In genomic region chr17:15182105-15182504, GRCm38 (mm10) we compare ENCODE assay signal across 17 mouse cellular contexts.
DNase-seq lines count a peak whose midpoint lies in the region; ATAC-seq lines count a peak whose summit lies in the region.
"Had no signal": no experiment of that assay in that cellular context is flagged by ENCODE, and none has a peak within 500 bp of the region (broad histone marks: within the 10 kb centered on the region; RNA-seq: fewer than 3 reads in every experiment).

No protein-coding gene starts in this region.

- no peak overlapping the region for H3K4me3 ChIP-seq in hindbrain, embryonic 11.5 days (ENCODE audit: low read depth, low read length)
- H3K4me3 ChIP-seq in hindbrain, embryonic 10.5 days = no peak overlapping the region
- H3K4me3 ChIP-seq in forebrain, embryonic 15.5 days = no peak overlapping the region
- H3K4me3 ChIP-seq in midbrain, embryonic 11.5 days (ENCODE audit: low read depth, low read length) = no peak overlapping the region
- H3K4me3 ChIP-seq: liver, embryonic 12.5 days had no signal

- H3K9me3 ChIP-seq in hindbrain, embryonic 11.5 days (ENCODE audit: control insufficient read depth, low read length) = no peaks in the 10 kb centered on the region
- no peaks in the 10 kb centered on the region for H3K9me3 ChIP-seq in hindbrain, embryonic 10.5 days
- no peaks in the 10 kb centered on the region for H3K9me3 ChIP-seq in forebrain, embryonic 15.5 days
- no peaks in the 10 kb centered on the region for H3K9me3 ChIP-seq in midbrain, embryonic 11.5 days (ENCODE audit: control insufficient read depth, low read length)
- H3K9me3 ChIP-seq: liver, embryonic 12.5 days had no signal

- H3K4me1 ChIP-seq in hindbrain, embryonic 11.5 days (replicated peaks; ENCODE audit: control insufficient read depth, insufficient read depth, low read length) = peaks cover 8% of the 10 kb centered on the region
- peaks cover 62% of the 10 kb centered on the region for H3K4me1 ChIP-seq in hindbrain, embryonic 10.5 days (replicated peaks)
- peaks cover 15% of the 10 kb centered on the region for H3K4me1 ChIP-seq in forebrain, embryonic 15.5 days
- H3K4me1 ChIP-seq in midbrain, embryonic 11.5 days (ENCODE audit: control insufficient read depth, insufficient read depth, low read length) = peaks cover 25% of the 10 kb centered on the region
- H3K4me1 ChIP-seq: liver, embryonic 12.5 days had no signal

- WGBS in hindbrain, embryonic 11.5 days = 18% methylated on average over 4 of the region's 4 CpGs
- 27% methylated on average over 4 of the region's 4 CpGs for WGBS in hindbrain, embryonic 10.5 days
- WGBS in forebrain, embryonic 15.5 days = 17% methylated on average over 4 of the region's 4 CpGs
- WGBS in midbrain, embryonic 11.5 days = 27% methylated on average over 4 of the region's 4 CpGs

- peak; percentile 38; the same call in 1 of the 2 replicates for ATAC-seq in hindbrain, embryonic 11.5 days (ENCODE audit: low FRiP score)
- ATAC-seq in forebrain, embryonic 15.5 days (replicated peaks) = peak; percentile 69
- 0 out of 2 replicates have a peak, but pooled peaks have one; percentile 36 for ATAC-seq in midbrain, embryonic 11.5 days (ENCODE audit: low FRiP score)
- ATAC-seq: liver, embryonic 12.5 days had no signal

- no peak overlapping the region for H3K27ac ChIP-seq in hindbrain, embryonic 11.5 days (ENCODE audit: low read depth, low read length)
- no peak overlapping the region for H3K27ac ChIP-seq in hindbrain, embryonic 10.5 days
- no peak overlapping the region for H3K27ac ChIP-seq in forebrain, embryonic 15.5 days (replicated peaks)
- H3K27ac ChIP-seq in midbrain, embryonic 11.5 days (ENCODE audit: low read depth, low read length) = no peak overlapping the region
- H3K27ac ChIP-seq: liver, embryonic 12.5 days had no signal

- H3K9ac ChIP-seq in hindbrain, embryonic 11.5 days (ENCODE audit: low read depth, low read length) = no peak overlapping the region
- no peak overlapping the region for H3K9ac ChIP-seq in forebrain, embryonic 15.5 days (replicated peaks)
- H3K9ac ChIP-seq in midbrain, embryonic 11.5 days (ENCODE audit: low read length) = no peak overlapping the region
- H3K9ac ChIP-seq: liver, embryonic 12.5 days had no signal

- H3K4me2 ChIP-seq in hindbrain, embryonic 11.5 days (replicated peaks; ENCODE audit: low read depth, low read length) = no peak overlapping the region
- no peak overlapping the region for H3K4me2 ChIP-seq in forebrain, embryonic 15.5 days (replicated peaks)
- no peak overlapping the region for H3K4me2 ChIP-seq in midbrain, embryonic 11.5 days
- H3K4me2 ChIP-seq: heart, embryonic 11.5 days; liver, embryonic 12.5 days had no signal

- DNase-seq in hindbrain, embryonic 11.5 days (ENCODE audit: low spot score) = peak; percentile 52
- DNase-seq in hindbrain, embryonic 10.5 days (ENCODE audit: low spot score) = no peak
- DNase-seq in midbrain, embryonic 11.5 days (ENCODE audit: low spot score, missing footprints) = no peak
- DNase-seq in telencephalon, adult 2 months (ENCODE audit: low read depth, low spot score) = peak; percentile 19
- DNase-seq in ovary, postnatal 36 days (ENCODE audit: low spot score) = no peak
- DNase-seq in adrenal gland, postnatal 25 days = no peak
- DNase-seq in Muller cell, postnatal 12 days (ENCODE audit: inconsistent ontology term) = no peak
- DNase-seq: cerebellum, adult 8-10 months; gastrocnemius, postnatal 36 days; heart, postnatal 4 days; kidney, adult 11 months; kidney, postnatal 25 days; left cerebral cortex, postnatal 4 days; thymus, postnatal 14 days had no signal

- H3K36me3 ChIP-seq in hindbrain, embryonic 11.5 days (ENCODE audit: control insufficient read depth, insufficient read depth, low read length) = no peaks in the 10 kb centered on the region
- H3K36me3 ChIP-seq in hindbrain, embryonic 10.5 days = no peaks in the 10 kb centered on the region
- H3K36me3 ChIP-seq in forebrain, embryonic 15.5 days = no peaks in the 10 kb centered on the region
- H3K36me3 ChIP-seq in midbrain, embryonic 11.5 days (ENCODE audit: control insufficient read depth, insufficient read depth, low read length) = no peaks in the 10 kb centered on the region
- H3K36me3 ChIP-seq: liver, embryonic 12.5 days had no signal

- no peaks in the 10 kb centered on the region for H3K27me3 ChIP-seq in hindbrain, embryonic 11.5 days (ENCODE audit: control insufficient read depth, insufficient read depth, low read length)
- H3K27me3 ChIP-seq in hindbrain, embryonic 10.5 days (ENCODE audit: insufficient read depth, poor library complexity, severe bottlenecking) = peaks cover 16% of the 10 kb centered on the region
- H3K27me3 ChIP-seq in forebrain, embryonic 15.5 days = no peaks in the 10 kb centered on the region
- no peaks in the 10 kb centered on the region for H3K27me3 ChIP-seq in midbrain, embryonic 11.5 days (ENCODE audit: control insufficient read depth, insufficient read depth, low read length)

Comparison
In these comparisons a context has a peak if more than half of its experiments do, and no peak if none do; other contexts are left out.
1. DNase-seq: peak in hindbrain, embryonic 11.5 days (single experiment) and telencephalon, adult 2 months (single experiment); none in hindbrain, embryonic 10.5 days (single experiment), midbrain, embryonic 11.5 days (single experiment), ovary, postnatal 36 days (single experiment), adrenal gland, postnatal 25 days (single experiment) and Muller cell, postnatal 12 days (single experiment).
2. Peak in every context shown above with its lines, with median percentiles within 50 percentile points of each other: ATAC-seq.